Mouse (Mus musculus) E14TG2a.4 (cell line): Measurements from ENCODE around the gene Ptger4.
A peak's percentile ranks its signal among the peaks of the same experiment; 100 is the strongest.

ENCODE experiments used
- H3K27me3 ChIP-seq: 2 replicates; pipeline ENCODE4 v1.6.1; 2014; ENCODE audit warnings: low read length, control low read depth; ENCODE audit not compliant: insufficient read depth
- H3K36me3 ChIP-seq: 2 replicates; pipeline ENCODE4 v1.6.1; 2014; ENCODE audit warnings: low read length, control low read depth; ENCODE audit not compliant: insufficient read depth
- H3K4me1 ChIP-seq: replicated peaks from 2 replicates; pipeline ENCODE4 v1.6.1; 2014; ENCODE audit warnings: low read depth, low read length, control low read depth
- H3K4me3 ChIP-seq: replicated peaks from 2 replicates; pipeline ENCODE4 v1.5.1; 2014; ENCODE audit warnings: mild to moderate bottlenecking, low read length
- H3K9me3 ChIP-seq: 2 replicates; pipeline ENCODE4 v1.6.1; 2014; ENCODE audit warnings: low read length, control low read depth
- CTCF ChIP-seq: conservative IDR thresholded peaks from 2 replicates; pipeline ENCODE4 v1.5.1; 2014; ENCODE audit warnings: low read length
- NANOG ChIP-seq: IDR thresholded peaks from 2 replicates; pipeline ENCODE4 v1.6.1; 2014; ENCODE audit warnings: borderline replicate concordance, low read length, mixed read lengths
- POU5F1 ChIP-seq: IDR thresholded peaks from 2 replicates; pipeline ENCODE4 v1.6.1; 2014; ENCODE audit warnings: low read length, borderline replicate concordance

The Ptger4 gene

GRCm38 (mm10) chr15:5262874-5263504, 19.0 kb upstream of the Ptger4 start:
- Histone ChIP-seq H3K4me3 (no peak overlapping the region), H3K27me3 (peaks cover 3% of the 10 kb centered on the region; the same call in 1 of the 2 replicates), H3K9me3 (no peaks in the 10 kb centered on the region), H3K36me3 (no peaks in the 10 kb centered on the region), H3K4me1 (no peaks in the 10 kb centered on the region)
- no peak for TF ChIP-seq CTCF
- no peak for TF ChIP-seq NANOG
- no peak for TF ChIP-seq POU5F1

GRCm38 (mm10) chr15:5262095-5262667, 18.2 kb upstream of the Ptger4 start:
- H3K4me1 ChIP-seq = no peaks in the 10 kb centered on the region

GRCm38 (mm10) chr15:5261004-5261403, 17.0 kb upstream of the Ptger4 start:
- H3K4me1 ChIP-seq = no peaks in the 10 kb centered on the region
- TF ChIP-seq POU5F1 = no peak
- TF ChIP-seq NANOG = no peak
- TF ChIP-seq CTCF = no peak
- H3K27me3 ChIP-seq = peaks cover 3% of the 10 kb centered on the region; the same call in 1 of the 2 replicates
- H3K9me3 ChIP-seq = no peaks in the 10 kb centered on the region
- no peaks in the 10 kb centered on the region for H3K36me3 ChIP-seq
- no peak overlapping the region for H3K4me3 ChIP-seq

More at GRCm38 (mm10) chr15:5262095-5262667, 18.2 kb upstream of the Ptger4 start:
- H3K36me3 ChIP-seq = no peaks in the 10 kb centered on the region
- no peak for TF ChIP-seq POU5F1
- TF ChIP-seq CTCF = no peak
- no peak for TF ChIP-seq NANOG
- peaks cover 3% of the 10 kb centered on the region; the same call in 1 of the 2 replicates for H3K27me3 ChIP-seq
- H3K9me3 ChIP-seq = no peaks in the 10 kb centered on the region
- H3K4me3 ChIP-seq = no peak overlapping the region

GRCm38 (mm10) chr15:5260183-5260582, 16.2 kb upstream of the Ptger4 start:
- Histone ChIP-seq H3K27me3 (peaks cover 8% of the 10 kb centered on the region; the same call in 1 of the 2 replicates), H3K4me3 (no peak overlapping the region), H3K36me3 (no peaks in the 10 kb centered on the region), H3K4me1 (no peaks in the 10 kb centered on the region), H3K9me3 (no peaks in the 10 kb centered on the region)
- TF ChIP-seq POU5F1 = no peak
- no peak for TF ChIP-seq NANOG
- no peak for TF ChIP-seq CTCF

GRCm38 (mm10) chr15:5250182-5250581, 6.2 kb upstream of the Ptger4 start:
- no peaks in the 10 kb centered on the region for H3K4me1 ChIP-seq
- H3K36me3 ChIP-seq = no peaks in the 10 kb centered on the region
- H3K9me3 ChIP-seq = no peaks in the 10 kb centered on the region
- TF ChIP-seq POU5F1 = no peak
- TF ChIP-seq NANOG = no peak
- no peak for TF ChIP-seq CTCF
- H3K27me3 ChIP-seq = peaks cover 14% of the 10 kb centered on the region
- H3K4me3 ChIP-seq = no peak overlapping the region

- H3K4me1 ChIP-seq = peaks cover 35% of the 10 kb centered on the region
- no peaks in the 10 kb centered on the region for H3K36me3 ChIP-seq
- H3K9me3 ChIP-seq = no peaks in the 10 kb centered on the region; the same call in 1 of the 2 replicates
- peaks cover 69% of the 10 kb centered on the region for H3K27me3 ChIP-seq
- H3K4me3 ChIP-seq = peak overlapping the region; percentile 86
- TF ChIP-seq POU5F1 = no peak
- TF ChIP-seq CTCF = no peak
- no peak for TF ChIP-seq NANOG
These were observed 690 bp downstream of the Ptger4 start for GRCm38 (mm10) chr15:5243036-5243958.

GRCm38 (mm10) chr15:5242241-5243035, 1.5 kb downstream of the Ptger4 start:
- Histone ChIP-seq H3K36me3 (no peaks in the 10 kb centered on the region), H3K4me3 (peak overlapping the region; percentile 86), H3K4me1 (peaks cover 35% of the 10 kb centered on the region), H3K27me3 (peaks cover 66% of the 10 kb centered on the region), H3K9me3 (no peaks in the 10 kb centered on the region; the same call in 1 of the 2 replicates)
- no peak for TF ChIP-seq POU5F1
- no peak for TF ChIP-seq CTCF
- no peak for TF ChIP-seq NANOG
